In the genomic region with DNA sequence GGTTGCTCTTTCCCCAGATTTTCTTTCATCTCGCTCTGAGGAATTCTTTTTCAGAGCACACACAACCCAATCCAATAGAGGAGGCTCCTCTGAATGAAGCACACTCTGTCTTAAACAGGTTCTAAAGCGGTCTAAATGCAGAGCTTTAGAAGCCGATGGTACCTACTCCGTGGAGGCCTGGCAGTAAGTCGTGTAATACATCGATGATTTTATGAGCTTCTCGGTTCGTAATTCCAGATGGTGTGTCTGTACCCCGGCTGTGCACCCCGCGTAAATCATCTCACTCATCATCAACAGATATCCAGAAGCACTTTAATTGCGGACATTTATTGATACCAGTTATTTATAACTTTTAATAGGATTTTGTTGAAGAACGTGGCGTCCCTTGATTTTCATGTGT, we compare ENCODE assay signal across 17 mouse cellular contexts.
A peak's percentile ranks its signal among the peaks of the same experiment; 100 is the strongest.
DNase-seq lines count a peak whose midpoint lies in the region; ATAC-seq and TF ChIP-seq lines count a peak whose summit lies in the region.
"Had no signal": no experiment of that assay in that cellular context is flagged by ENCODE, and none has a peak within 500 bp of the region (broad histone marks: within the 10 kb centered on the region; RNA-seq: fewer than 3 reads in every experiment).

No protein-coding gene starts in this region.

- no peak for DNase-seq in hindbrain, embryonic 11.5 days (ENCODE audit: low spot score)
- no peak for DNase-seq in left cerebral cortex, adult 2 months (ENCODE audit: extremely low spot score in 1 of 2, low spot score in 2 of 2)
- DNase-seq in left cerebral cortex, adult 8-10 months (ENCODE audit: low spot score in 2 of 2) = no peak
- peak; percentile 51 for DNase-seq in limb, embryonic 11.5 days (ENCODE audit: low spot score)
- no peak for DNase-seq in thymus, postnatal 25 days
- DNase-seq: adrenal gland, postnatal 25 days; cerebellum, postnatal 14 days; gastrocnemius, postnatal 14 days; liver, embryonic 13.5 days; lung, postnatal 14 days; right cerebral cortex, postnatal 4 days; thymus, adult 2 months had no signal

- H3K4me3 ChIP-seq in hindbrain, embryonic 13.5 days = no peak overlapping the region
- H3K4me3 ChIP-seq in hindbrain, embryonic 11.5 days (ENCODE audit: low read depth, low read length) = no peak overlapping the region
- H3K4me3 ChIP-seq in left cerebral cortex, adult 2 months = peak overlapping the region; percentile 1; the same call in 1 of the 2 replicates
- no peak overlapping the region for H3K4me3 ChIP-seq in limb, embryonic 11.5 days (ENCODE audit: low read depth, low read length)
- peak overlapping the region; percentile 14 for H3K4me3 ChIP-seq in neural tube, embryonic 15.5 days (replicated peaks)
- H3K4me3 ChIP-seq: heart, embryonic 13.5 days; liver, embryonic 13.5 days; midbrain, embryonic 10.5 days; myocyte had no signal

- H3K4me1 ChIP-seq in hindbrain, embryonic 13.5 days (replicated peaks) = no peaks in the 10 kb centered on the region; the same call in 1 of the 2 replicates
- H3K4me1 ChIP-seq in hindbrain, embryonic 11.5 days (replicated peaks; ENCODE audit: control insufficient read depth, insufficient read depth, low read length) = no peaks in the 10 kb centered on the region
- 0 out of 2 replicates have a peak, but pooled peaks cover 6% of the 10 kb centered on the region for H3K4me1 ChIP-seq in limb, embryonic 11.5 days (ENCODE audit: control insufficient read depth, insufficient read depth, low read length)
- no peaks in the 10 kb centered on the region for H3K4me1 ChIP-seq in neural tube, embryonic 15.5 days
- H3K4me1 ChIP-seq: heart, embryonic 13.5 days; liver, embryonic 13.5 days; midbrain, embryonic 10.5 days had no signal

- no peak for TF ChIP-seq CTCF in left cerebral cortex, adult 2 months (IDR thresholded peaks at IDR 0.05)

- peak overlapping the region; percentile 13; the same call in 1 of the 2 replicates for H3K4me2 ChIP-seq in hindbrain, embryonic 13.5 days
- H3K4me2 ChIP-seq in hindbrain, embryonic 11.5 days (replicated peaks; ENCODE audit: low read depth, low read length) = no peak overlapping the region
- H3K4me2 ChIP-seq in limb, embryonic 11.5 days (ENCODE audit: low read depth, severe bottlenecking) = peak overlapping the region; percentile 21
- H3K4me2 ChIP-seq in neural tube, embryonic 15.5 days = peak overlapping the region; percentile 45
- H3K4me2 ChIP-seq: heart, embryonic 13.5 days; liver, embryonic 13.5 days had no signal

- no peak overlapping the region for H3K9ac ChIP-seq in hindbrain, embryonic 13.5 days
- no peak overlapping the region for H3K9ac ChIP-seq in hindbrain, embryonic 11.5 days (ENCODE audit: low read depth, low read length)
- H3K9ac ChIP-seq in limb, embryonic 11.5 days (ENCODE audit: low read length) = no peak overlapping the region
- H3K9ac ChIP-seq in neural tube, embryonic 15.5 days (replicated peaks) = 0 out of 2 replicates have a peak overlapping the region, but pooled peaks have one; percentile 26
- H3K9ac ChIP-seq: heart, embryonic 13.5 days; liver, embryonic 13.5 days had no signal

- H3K9me3 ChIP-seq in hindbrain, embryonic 13.5 days = no peaks in the 10 kb centered on the region
- no peaks in the 10 kb centered on the region for H3K9me3 ChIP-seq in hindbrain, embryonic 11.5 days (ENCODE audit: control insufficient read depth, low read length)
- no peaks in the 10 kb centered on the region for H3K9me3 ChIP-seq in limb, embryonic 11.5 days (ENCODE audit: control insufficient read depth, low read length)
- H3K9me3 ChIP-seq in neural tube, embryonic 15.5 days (replicated peaks) = no peaks in the 10 kb centered on the region
- H3K9me3 ChIP-seq: heart, embryonic 13.5 days; liver, embryonic 13.5 days; midbrain, embryonic 10.5 days had no signal

- peak overlapping the region; percentile 48 for H3K27ac ChIP-seq in hindbrain, embryonic 13.5 days
- no peak overlapping the region for H3K27ac ChIP-seq in hindbrain, embryonic 11.5 days (ENCODE audit: low read depth, low read length)
- no peak overlapping the region for H3K27ac ChIP-seq in left cerebral cortex, adult 2 months
- H3K27ac ChIP-seq in limb, embryonic 11.5 days (replicated peaks; ENCODE audit: low read depth, low read length) = no peak overlapping the region
- H3K27ac ChIP-seq in neural tube, embryonic 15.5 days (replicated peaks) = 0 out of 2 replicates have a peak overlapping the region, but pooled peaks have one; percentile 48
- H3K27ac ChIP-seq: heart, embryonic 13.5 days; liver, embryonic 13.5 days; midbrain, embryonic 10.5 days had no signal

- WGBS in hindbrain, embryonic 13.5 days = 70% methylated on average over 14 of the region's 14 CpGs
- 88% methylated on average over 14 of the region's 14 CpGs for WGBS in hindbrain, embryonic 11.5 days
- WGBS in limb, embryonic 11.5 days = 21% methylated on average over 14 of the region's 14 CpGs
- 35% methylated on average over 14 of the region's 14 CpGs for WGBS in neural tube, embryonic 15.5 days

- no peaks in the 10 kb centered on the region for H3K36me3 ChIP-seq in hindbrain, embryonic 13.5 days
- H3K36me3 ChIP-seq in hindbrain, embryonic 11.5 days (ENCODE audit: control insufficient read depth, insufficient read depth, low read length) = no peaks in the 10 kb centered on the region
- no peaks in the 10 kb centered on the region for H3K36me3 ChIP-seq in limb, embryonic 11.5 days (ENCODE audit: control insufficient read depth, insufficient read depth, low read length)
- no peaks in the 10 kb centered on the region for H3K36me3 ChIP-seq in neural tube, embryonic 15.5 days
- H3K36me3 ChIP-seq: heart, embryonic 13.5 days; liver, embryonic 13.5 days; midbrain, embryonic 10.5 days had no signal

- no peaks in the 10 kb centered on the region for H3K27me3 ChIP-seq in hindbrain, embryonic 13.5 days
- no peaks in the 10 kb centered on the region for H3K27me3 ChIP-seq in hindbrain, embryonic 11.5 days (ENCODE audit: control insufficient read depth, insufficient read depth, low read length)
- H3K27me3 ChIP-seq in limb, embryonic 11.5 days (ENCODE audit: control insufficient read depth, insufficient read depth, low read length) = no peaks in the 10 kb centered on the region
- no peaks in the 10 kb centered on the region for H3K27me3 ChIP-seq in neural tube, embryonic 15.5 days (replicated peaks)
- H3K27me3 ChIP-seq: heart, embryonic 13.5 days; liver, embryonic 13.5 days had no signal

- no peak for ATAC-seq in hindbrain, embryonic 13.5 days (ENCODE audit: low FRiP score)
- no peak for ATAC-seq in hindbrain, embryonic 11.5 days (ENCODE audit: low FRiP score)
- peak; percentile 57; the same call in 1 of the 2 replicates for ATAC-seq in limb, embryonic 11.5 days (ENCODE audit: insufficient number of reproducible peaks, low FRiP score, low TSS enrichment, low read depth)
- ATAC-seq in neural tube, embryonic 15.5 days (ENCODE audit: low FRiP score) = peak; percentile 65; the same call in 1 of the 2 replicates

- intact Hi-C loops in left cerebral cortex, adult 2 months (cut with DNase I) = no loop called here

Comparison
In these comparisons a context has a peak if more than half of its experiments do, and no peak if none do; other contexts are left out.
1. H3K27ac ChIP-seq: peak in hindbrain, embryonic 13.5 days (single experiment) and neural tube, embryonic 15.5 days (single experiment); none in hindbrain, embryonic 11.5 days (single experiment), left cerebral cortex, adult 2 months (single experiment) and limb, embryonic 11.5 days (single experiment).
2. ATAC-seq: peak in limb, embryonic 11.5 days (single experiment) and neural tube, embryonic 15.5 days (single experiment); none in hindbrain, embryonic 13.5 days (single experiment) and hindbrain, embryonic 11.5 days (single experiment).
3. H3K4me3 ChIP-seq: peak in left cerebral cortex, adult 2 months (single experiment) and neural tube, embryonic 15.5 days (single experiment); none in hindbrain, embryonic 13.5 days (single experiment), hindbrain, embryonic 11.5 days (single experiment) and limb, embryonic 11.5 days (single experiment).